Mouse (Mus musculus) MEL (cell line): ENCODE measurements around the gene Wdr82. TPM values are rescaled to one million over a fixed set of nuclear protein-coding genes. Genes with fewer than 3 reads are reported as not detected.

Experiments used
- DNase-seq: peaks from one replicate; pipeline ENCODE4 v3.0.0; 2011; ENCODE audit warnings: low read depth, low spot score
- H3K27ac ChIP-seq: 2 replicates; pipeline ENCODE4 v1.5.1; 2012; ENCODE audit warnings: low read depth, mild to moderate bottlenecking, control low read depth, low read length, moderate library complexity; ENCODE audit not compliant: control insufficient read depth
- H3K27me3 ChIP-seq, 2 experiments: fragments of 150-350 bp in 1 of 2; sonication (generic) in 1 of 2; 2 replicates each; pipeline ENCODE4 v1.6.1; 2012; ENCODE audit warnings: low read length in 2 of 2, mild to moderate bottlenecking in 2 of 2, improper control_type of control experiment in 1 of 2, moderate library complexity in 1 of 2; ENCODE audit not compliant: insufficient read depth in 2 of 2, control insufficient read depth in 1 of 2
- H3K36me3 ChIP-seq, 2 experiments: 2 replicates each; pipeline ENCODE4 v1.6.1; 2012 to 2014; ENCODE audit warnings: low read length in 2 of 2, improper control_type of control experiment in 1 of 2, inconsistent platforms in 1 of 2, mild to moderate bottlenecking in 1 of 2; ENCODE audit not compliant: insufficient read depth in 2 of 2, control insufficient read depth in 1 of 2
- H3K4me1 ChIP-seq, 2 experiments: fragments of 150-350 bp in 1 of 2; sonication (generic) in 1 of 2; 2 replicates each; pipeline ENCODE4 v1.6.1; 2012; ENCODE audit warnings: low read length in 2 of 2, improper control_type of control experiment in 1 of 2, mild to moderate bottlenecking in 1 of 2; ENCODE audit not compliant: insufficient read depth in 2 of 2, control insufficient read depth in 1 of 2
- H3K4me3 ChIP-seq, 2 experiments: fragments of 150-350 bp in 1 of 2; sonication (generic) in 1 of 2; 2 replicates each; pipeline ENCODE4 v1.5.1; 2012; ENCODE audit warnings: low read depth in 2 of 2, low read length in 2 of 2, mild to moderate bottlenecking in 2 of 2, moderate library complexity in 2 of 2, control low read depth in 1 of 2, improper control_type of control experiment in 1 of 2; ENCODE audit not compliant: control insufficient read depth in 1 of 2, insufficient read depth in 1 of 2
- H3K79me2 ChIP-seq: 2 replicates; pipeline ENCODE4 v1.6.1; 2012; ENCODE audit warnings: mild to moderate bottlenecking, low read length, moderate library complexity; ENCODE audit not compliant: control insufficient read depth, poor library complexity, insufficient read depth
- H3K9ac ChIP-seq: 2 replicates; pipeline ENCODE4 v1.6.1; 2012; ENCODE audit warnings: low read depth, mild to moderate bottlenecking, control low read depth, low read length, moderate library complexity; ENCODE audit not compliant: control insufficient read depth, poor library complexity, severe bottlenecking
- H3K9me3 ChIP-seq: fragments of 150-350 bp; sonication (generic); replicated peaks from 2 replicates; pipeline ENCODE4 v1.6.1; 2012; ENCODE audit warnings: mild to moderate bottlenecking, low read length, improper control_type of control experiment, moderate library complexity; ENCODE audit not compliant: insufficient read depth
- CHD1 ChIP-seq: IDR thresholded peaks from 2 replicates; pipeline ENCODE4 v1.6.1; 2012; ENCODE audit warnings: low read depth, mild to moderate bottlenecking, inconsistent platforms, low read length, improper control_type of control experiment
- CTCF ChIP-seq, 3 experiments: IDR thresholded peaks in 2 of 3; conservative IDR thresholded peaks in 1 of 3; 2 replicates each; pipeline ENCODE4 v1.5.1; 2011 to 2012; ENCODE audit warnings: low read length in 3 of 3, low read depth in 2 of 3, mild to moderate bottlenecking in 2 of 3, improper control_type of control experiment in 1 of 3, inconsistent platforms in 1 of 3, mixed read lengths in 1 of 3, moderate library complexity in 1 of 3; ENCODE audit not compliant: control insufficient read depth in 1 of 3, insufficient read depth in 1 of 3, poor library complexity in 1 of 3, severe bottlenecking in 1 of 3
- ELF1 ChIP-seq: IDR thresholded peaks from 2 replicates; pipeline ENCODE4 v1.6.1; 2014; ENCODE audit warnings: low read depth, mild to moderate bottlenecking, inconsistent platforms, low read length, improper control_type of control experiment, moderate library complexity
- ETS1 ChIP-seq: IDR thresholded peaks from 2 replicates; pipeline ENCODE4 v1.6.1; 2012; ENCODE audit warnings: low read depth, mild to moderate bottlenecking, inconsistent platforms, low read length, improper control_type of control experiment, moderate library complexity
- GATA1 ChIP-seq: IDR thresholded peaks from 2 replicates; pipeline ENCODE4 v1.6.1; 2011; ENCODE audit warnings: low read depth, low read length, improper control_type of control experiment
- JUND ChIP-seq: IDR thresholded peaks from 2 replicates; pipeline ENCODE4 v1.6.1; 2011; ENCODE audit warnings: low read depth, mild to moderate bottlenecking, improper control_type of control experiment, low read length
- KAT2A ChIP-seq: conservative IDR thresholded peaks from 2 replicates; pipeline ENCODE4 v1.6.1; 2012; ENCODE audit warnings: low read depth, low read length, improper control_type of control experiment, inconsistent platforms
- MAX ChIP-seq: IDR thresholded peaks from 2 replicates; pipeline ENCODE4 v1.6.1; 2011; ENCODE audit warnings: low read length, improper control_type of control experiment
- MAZ ChIP-seq: IDR thresholded peaks from 2 replicates; pipeline ENCODE4 v1.6.1; 2012; ENCODE audit warnings: low read depth, mild to moderate bottlenecking, inconsistent platforms, low read length, improper control_type of control experiment
- MXI1 ChIP-seq: IDR thresholded peaks from 2 replicates; pipeline ENCODE4 v1.6.1; 2011; ENCODE audit warnings: mild to moderate bottlenecking, low read depth, low read length, improper control_type of control experiment
- MYC ChIP-seq: IDR thresholded peaks from 2 replicates; pipeline ENCODE4 v1.6.1; 2011; ENCODE audit warnings: low read depth, mild to moderate bottlenecking, low read length, improper control_type of control experiment, moderate library complexity
- POLR2AphosphoS5 ChIP-seq: IDR thresholded peaks from 2 replicates; pipeline ENCODE4 v1.6.1; 2012; ENCODE audit warnings: low read depth, borderline replicate concordance, mild to moderate bottlenecking, inconsistent platforms, low read length, moderate library complexity, mixed read lengths
- RAD21 ChIP-seq: IDR thresholded peaks from 2 replicates; pipeline ENCODE4 v1.6.1; 2011; ENCODE audit warnings: mild to moderate bottlenecking, low read depth, low read length, improper control_type of control experiment
- RCOR1 ChIP-seq: IDR thresholded peaks from 2 replicates; pipeline ENCODE4 v1.6.1; 2012; ENCODE audit warnings: low read depth, mild to moderate bottlenecking, inconsistent platforms, low read length, improper control_type of control experiment
- SIN3A ChIP-seq: IDR thresholded peaks from 2 replicates; pipeline ENCODE4 v1.6.1; 2012; ENCODE audit warnings: low read length, improper control_type of control experiment, inconsistent platforms
- TCF12 ChIP-seq: IDR thresholded peaks from 2 replicates; pipeline ENCODE4 v1.6.1; 2014; ENCODE audit warnings: low read depth, mild to moderate bottlenecking, inconsistent platforms, low read length, improper control_type of control experiment, moderate library complexity
- ZC3H11A ChIP-seq: IDR thresholded peaks from 2 replicates; pipeline ENCODE4 v1.6.1; 2012; ENCODE audit warnings: low read depth, mild to moderate bottlenecking, inconsistent platforms, low read length, improper control_type of control experiment
- ZKSCAN1 ChIP-seq: IDR thresholded peaks from 2 replicates; pipeline ENCODE4 v1.6.1; 2012; ENCODE audit warnings: low read depth, mild to moderate bottlenecking, inconsistent platforms, low read length, improper control_type of control experiment, moderate library complexity
- ZNF384 ChIP-seq: IDR thresholded peaks from 2 replicates; pipeline ENCODE4 v1.6.1; 2012; ENCODE audit warnings: low read depth, mild to moderate bottlenecking, inconsistent platforms, low read length, improper control_type of control experiment
- polyA plus RNA-seq, 2 experiments: library from polyadenylated mRNA; stranded (reverse) in 1 of 2; unstranded in 1 of 2; fragments of >175 nt in 1 of 2; fragments of >200 nt in 1 of 2; gene quantifications; 2 replicates each; pipeline versions ENCODE4 v1.2.1 to v1.2.4; 2012; ENCODE audit warnings: low replicate concordance in 2 of 2, low read depth in 1 of 2; ENCODE audit not compliant: insufficient read length in 2 of 2, insufficient read depth in 1 of 2, missing spikeins in 1 of 2
- total RNA-seq: library from RNA; depleted of rRNA; stranded (reverse); fragments of 300-350 nt; gene quantifications from 2 replicates; pipeline ENCODE4 v1.2.3, GENCODE M21; 2012

Wdr82 gene
- total and polyA plus RNA-seq, 3 experiments = 41.7 to 108 (median 72.2) TPM

GRCm38 (mm10) chr9:106172527-106172926, 1.8 kb downstream of the Wdr82 start:
- Histone ChIP-seq H3K9me3 (no peaks in the 10 kb centered on the region), H3K79me2 (peaks cover 54% of the 10 kb centered on the region), H3K4me1 (peaks cover 21 to 24% of the 10 kb centered on the region in 2 experiments), H3K4me3 (peak overlapping the region; percentile 74 to 85), H3K27me3 (no peaks in the 10 kb centered on the region), H3K36me3 (peaks cover 13 to 35% of the 10 kb centered on the region in 2 experiments), H3K9ac (peak overlapping the region; percentile 96), H3K27ac (no peak overlapping the region)
- no peak for TF ChIP-seq ELF1
- no peak for DNase-seq

GRCm38 (mm10) chr9:106173363-106173762, 2.6 kb downstream of the Wdr82 start:
- Histone ChIP-seq H3K9ac (peak overlapping the region; percentile 57), H3K4me1 (peaks cover 21 to 24% of the 10 kb centered on the region in 2 experiments), H3K27ac (no peak overlapping the region), H3K27me3 (no peaks in the 10 kb centered on the region), H3K9me3 (no peaks in the 10 kb centered on the region), H3K79me2 (peaks cover 58% of the 10 kb centered on the region), H3K4me3 (peak overlapping the region; percentile 55 to 74), H3K36me3 (peaks cover 15 to 35% of the 10 kb centered on the region in 2 experiments)
- DNase-seq = no peak
- no peak for TF ChIP-seq CHD1
- TF ChIP-seq MAX = peak; percentile 71
- no peak for TF ChIP-seq TCF12
- no peak for TF ChIP-seq ETS1
- TF ChIP-seq GATA1 = no peak
- TF ChIP-seq SIN3A = 0 out of 2 replicates have a peak, but pooled peaks have one; percentile 39
- peak; percentile 90 for TF ChIP-seq MXI1
- no peak for TF ChIP-seq JUND
- no peak for TF ChIP-seq RAD21
- TF ChIP-seq ZNF384 = no peak
- no peak for TF ChIP-seq ZKSCAN1
- peak; percentile 39; the same call in 1 of the 2 replicates for TF ChIP-seq MYC
- no peak for TF ChIP-seq MAZ
- TF ChIP-seq POLR2AphosphoS5 = no peak
- TF ChIP-seq CTCF (IDR thresholded peaks at IDR 0.05 in 2 of 3, conservative IDR thresholded peaks at IDR 0.05 in 1 of 3; ENCODE audit: control insufficient read depth in 1 of 3, insufficient read depth in 1 of 3, low read depth in 2 of 3, low read length in 3 of 3, poor library complexity in 1 of 3, severe bottlenecking in 1 of 3) = no peak
- TF ChIP-seq RCOR1 = no peak
- TF ChIP-seq KAT2A = no peak
- no peak for TF ChIP-seq ZC3H11A
